Comparison of ENCODE assay signal across 38 mouse cellular contexts in genomic region chr11:98577776-98578175, GRCm38 (mm10). TPM values are rescaled to one million over a fixed set of nuclear protein-coding genes. Genes with fewer than 3 reads are reported as not detected.
DNase-seq lines count a peak whose midpoint lies in the region; ATAC-seq and TF ChIP-seq lines count a peak whose summit lies in the region.
"Had no signal": no experiment of that assay in that cellular context is flagged by ENCODE, and none has a peak within 500 bp of the region (broad histone marks: within the 10 kb centered on the region; RNA-seq: fewer than 3 reads in every experiment).

No protein-coding gene starts in this region.

- ATAC-seq in liver, embryonic 13.5 days (ENCODE audit: low read depth): no peak
- no peak for ATAC-seq in liver, postnatal 0 days
- ATAC-seq in Patski: peak; percentile 41
- ATAC-seq: forebrain, embryonic 13.5 days; inflammation-experienced regulatory T-cells, adult 6 months had no signal

- H3K27ac ChIP-seq in gastrocnemius, adult 2 months: peak overlapping the region; percentile 20; the same call in 1 of the 2 replicates
- peak overlapping the region; percentile 47 for H3K27ac ChIP-seq in liver, embryonic 13.5 days
- no peak overlapping the region for H3K27ac ChIP-seq in liver, postnatal 0 days (ENCODE audit: low read depth)
- peak overlapping the region; percentile 60 for H3K27ac ChIP-seq in brown adipose tissue, adult 24 weeks (replicated peaks; ENCODE audit: low read depth, low read length)
- H3K27ac ChIP-seq: forebrain, embryonic 13.5 days; heart, adult 2 months; hindbrain, embryonic 14.5 days; limb, embryonic 10.5 days; limb, embryonic 15.5 days; stomach, postnatal 0 days had no signal

- no peaks in the 10 kb centered on the region for H3K27me3 ChIP-seq in liver, embryonic 13.5 days
- H3K27me3 ChIP-seq in liver, postnatal 0 days (ENCODE audit: insufficient read depth, low read length): no peaks in the 10 kb centered on the region
- no peaks in the 10 kb centered on the region for H3K27me3 ChIP-seq in Patski
- H3K27me3 ChIP-seq: CH12.LX; forebrain, embryonic 13.5 days; heart, embryonic 12.5 days; limb, embryonic 15.5 days had no signal

- TF ChIP-seq EP300 in liver, postnatal 0 days (IDR thresholded peaks at IDR 0.05; ENCODE audit: low read depth): no peak

- peaks cover 49% of the 10 kb centered on the region for H3K4me1 ChIP-seq in liver, embryonic 13.5 days (replicated peaks)
- peaks cover 27% of the 10 kb centered on the region for H3K4me1 ChIP-seq in liver, postnatal 0 days (ENCODE audit: insufficient read depth)
- H3K4me1 ChIP-seq in brown adipose tissue, adult 24 weeks (ENCODE audit: control insufficient read depth, insufficient read depth, insufficient read length, low read length): peaks cover 26% of the 10 kb centered on the region
- H3K4me1 ChIP-seq: forebrain, embryonic 13.5 days; limb, embryonic 10.5 days; limb, embryonic 15.5 days had no signal

- POLR2A ChIA-PET in Patski (lab: Charles Lee): no interaction called here

- no peak overlapping the region for H3K4me3 ChIP-seq in gastrocnemius, adult 2 months
- no peak overlapping the region for H3K4me3 ChIP-seq in liver, embryonic 13.5 days (replicated peaks)
- H3K4me3 ChIP-seq in liver, postnatal 0 days (ENCODE audit: low read depth, low read length): no peak overlapping the region
- H3K4me3 ChIP-seq in brown adipose tissue, adult 24 weeks (ENCODE audit: insufficient read depth, low read depth, low read length): no peak overlapping the region
- H3K4me3 ChIP-seq: forebrain, embryonic 13.5 days; heart, adult 2 months; heart, embryonic 12.5 days; limb, embryonic 10.5 days; limb, embryonic 15.5 days had no signal

- peak; percentile 51 for DNase-seq in gastrocnemius, adult 2 months
- DNase-seq in gastrocnemius, postnatal 36 days: no peak
- no peak for DNase-seq in liver, embryonic 13.5 days
- no peak for DNase-seq in liver, postnatal 0 days
- DNase-seq in Patski (ENCODE audit: low read depth, low spot score): no peak
- DNase-seq in thymus, postnatal 25 days: no peak
- DNase-seq: cerebellum, adult 8-10 months; cerebellum, postnatal 25 days; heart, adult 2 months; heart, postnatal 4 days; kidney, adult 18-20 months; layer of hippocampus, adult 9-11 months; lung, embryonic 14.5 days; lung, postnatal 14 days; midbrain, embryonic 14.5 days; right cerebral cortex, postnatal 4 days; thymus, adult 18-20 months; thymus, postnatal 36 days had no signal

- H3K36me3 ChIP-seq in liver, embryonic 13.5 days: peaks cover 21% of the 10 kb centered on the region
- peaks cover under 1% of the 10 kb centered on the region for H3K36me3 ChIP-seq in liver, postnatal 0 days (replicated peaks; ENCODE audit: insufficient read depth, low read length)

- in situ Hi-C loops in Patski (cut with MboI; ENCODE audit: low pct_unique_long_range_greater_than_20kb): no loop called here

- no peak overlapping the region for H3K9ac ChIP-seq in liver, embryonic 13.5 days
- H3K9ac ChIP-seq in liver, postnatal 0 days (replicated peaks): no peak overlapping the region
- H3K9ac ChIP-seq: forebrain, embryonic 13.5 days; heart, embryonic 12.5 days; hindbrain, embryonic 14.5 days; limb, embryonic 15.5 days; lung, embryonic 14.5 days had no signal

- no peak for TF ChIP-seq CTCF in gastrocnemius, adult 2 months (IDR thresholded peaks at IDR 0.05)
- TF ChIP-seq CTCF in liver, postnatal 0 days (IDR thresholded peaks at IDR 0.05; ENCODE audit: low read depth): no peak
- no peak for TF ChIP-seq CTCF in Patski (IDR thresholded peaks at IDR 0.05)

- intact Hi-C loops in gastrocnemius, adult 2 months (cut with DNase I): no loop called here
- intact Hi-C loops in gastrocnemius, postnatal 36 days (cut with DNase I): no loop called here

- CTCF ChIA-PET in Patski (lab: Charles Lee): interaction anchor here (1.0 to 1.1 kb wide), 2 partner anchors 24 to 85 kb away, joined by 3 read pairs; no protein-coding TSS in a partner anchor

- no peak overlapping the region for H3K4me2 ChIP-seq in liver, embryonic 13.5 days
- H3K4me2 ChIP-seq in liver, postnatal 0 days (ENCODE audit: low read depth, low read length): no peak overlapping the region
- H3K4me2 ChIP-seq: forebrain, embryonic 13.5 days; heart, embryonic 12.5 days; hindbrain, embryonic 14.5 days; limb, embryonic 15.5 days; lung, embryonic 14.5 days had no signal

- WGBS in liver, embryonic 13.5 days (ENCODE audit: insufficient replicate concordance): 71% methylated on average over 5 of the region's 5 CpGs
- 83% methylated on average over 5 of the region's 5 CpGs for WGBS in liver, postnatal 0 days (ENCODE audit: insufficient replicate concordance)

- no peaks in the 10 kb centered on the region for H3K9me3 ChIP-seq in liver, embryonic 13.5 days (replicated peaks)
- no peaks in the 10 kb centered on the region for H3K9me3 ChIP-seq in liver, postnatal 0 days (ENCODE audit: low read length)
- H3K9me3 ChIP-seq: forebrain, embryonic 13.5 days; heart, embryonic 12.5 days; limb, embryonic 10.5 days; limb, embryonic 15.5 days had no signal

RNA-seq across cellular contexts. Expression of gene Ormdl3, which starts 9.4 kb away (rescaled TPM):
- total RNA-seq in gastrocnemius, adult 2 months (2021): 10 to 100 TPM; 24.5 to 25.7 TPM
- total RNA-seq in gastrocnemius, postnatal 36 days (2021): 10 to 100 TPM; 20.9 to 24.0 TPM
- 41.5 and 41.7 TPM in 2 replicates for polyA plus RNA-seq in liver, embryonic 13.5 days (2015; fragmentation: Nextera tagmentation; extraction: Ambion mirVana)
- 39.3 and 42.0 TPM in 2 replicates for polyA plus RNA-seq in liver, postnatal 0 days (2015; fragmentation: Nextera tagmentation; extraction: Ambion mirVana)
- polyA plus RNA-seq in Patski (2021): 94.8 TPM
- polyA plus RNA-seq in brown adipose tissue, adult 24 weeks (2012; ENCODE audit: insufficient read depth, insufficient read length, missing spikeins): 276 and 329 TPM in 2 replicates

RNA-seq across cellular contexts. Expression of gene Lrrc3c, which starts 20.3 kb away (rescaled TPM):
- total RNA-seq in gastrocnemius, adult 2 months (2021): not detected
- not detected for total RNA-seq in gastrocnemius, postnatal 36 days (2021)
- not detected in 2 replicates for polyA plus RNA-seq in liver, embryonic 13.5 days (2015; fragmentation: Nextera tagmentation; extraction: Ambion mirVana)
- polyA plus RNA-seq in liver, postnatal 0 days (2015; fragmentation: Nextera tagmentation; extraction: Ambion mirVana): not detected in 2 replicates
- polyA plus RNA-seq in Patski (2021): not detected
- polyA plus RNA-seq in brown adipose tissue, adult 24 weeks (2012; ENCODE audit: insufficient read depth, insufficient read length, missing spikeins): not detected in 2 replicates
- total RNA-seq: adrenal gland, postnatal 36 days; CH12.LX; ES-E14; gastrocnemius, postnatal 4 days; heart, adult 2 months; heart, postnatal 4 days; left cerebral cortex, postnatal 10 days; monocyte, adult 5-6 weeks had no signal
- polyA plus RNA-seq: C2C12; embryonic facial prominence, embryonic 11.5 days; forebrain, embryonic 13.5 days; heart, adult 2 months; heart, embryonic 12.5 days; heart, postnatal 0 days; hindbrain, embryonic 14.5 days; inflammation-experienced regulatory T-cells, adult 6 months; kidney, embryonic 16.5 days; limb, embryonic 10.5 days; limb, embryonic 15.5 days; lung, embryonic 14.5 days; midbrain, embryonic 14.5 days; neural tube, embryonic 14.5 days; spleen, adult 2 months; stomach, postnatal 0 days had no signal

RNA-seq across cellular contexts. Expression of gene Zpbp2, which starts 26.9 kb away (rescaled TPM):
- total RNA-seq in gastrocnemius, adult 2 months (2021): not detected
- total RNA-seq in gastrocnemius, postnatal 36 days (2021): not detected
- polyA plus RNA-seq in liver, embryonic 13.5 days (2015; fragmentation: Nextera tagmentation; extraction: Ambion mirVana): 0.45 and 0.58 TPM in 2 replicates
- 0.65 and 1.1 TPM in 2 replicates for polyA plus RNA-seq in liver, postnatal 0 days (2015; fragmentation: Nextera tagmentation; extraction: Ambion mirVana)
- polyA plus RNA-seq in Patski (2021): 0.98 TPM
- polyA plus RNA-seq in brown adipose tissue, adult 24 weeks (2012; ENCODE audit: insufficient read depth, insufficient read length, missing spikeins): 2.2 and 2.3 TPM in 2 replicates
- total RNA-seq: gastrocnemius, postnatal 4 days; heart, adult 2 months; left cerebral cortex, postnatal 10 days had no signal
- polyA plus RNA-seq: C2C12; forebrain, embryonic 13.5 days; heart, adult 2 months; hindbrain, embryonic 14.5 days; midbrain, embryonic 14.5 days; neural tube, embryonic 14.5 days had no signal

RNA-seq across cellular contexts. Expression of gene Ikzf3, which starts 31.9 kb away (rescaled TPM):
- under 1 TPM in 1 of 2 experiments, not detected in 1; 0.22 TPM for total RNA-seq in gastrocnemius, adult 2 months (2021)
- total RNA-seq in gastrocnemius, postnatal 36 days (2021): 1 to 10 TPM in 1 of 2 experiments, not detected in 1; 1.3 TPM
- polyA plus RNA-seq in liver, embryonic 13.5 days (2015; fragmentation: Nextera tagmentation; extraction: Ambion mirVana): 0.06 TPM in 1 of 2 replicates, not detected in the other
- polyA plus RNA-seq in liver, postnatal 0 days (2015; fragmentation: Nextera tagmentation; extraction: Ambion mirVana): 1.2 and 1.3 TPM in 2 replicates
- polyA plus RNA-seq in Patski (2021): not detected
- polyA plus RNA-seq in brown adipose tissue, adult 24 weeks (2012; ENCODE audit: insufficient read depth, insufficient read length, missing spikeins): not detected in 2 replicates
- polyA plus RNA-seq: C2C12; forebrain, embryonic 13.5 days; limb, embryonic 10.5 days; midbrain, embryonic 14.5 days had no signal

RNA-seq across cellular contexts. Expression of gene Gm12355, which starts 47.7 kb away (rescaled TPM):
- 1 to 10 TPM; 4.6 to 5.6 TPM for total RNA-seq in gastrocnemius, adult 2 months (2021)
- 1 to 10 TPM; 3.0 to 4.2 TPM for total RNA-seq in gastrocnemius, postnatal 36 days (2021)
- polyA plus RNA-seq in liver, embryonic 13.5 days (2015; fragmentation: Nextera tagmentation; extraction: Ambion mirVana): 0.53 and 0.90 TPM in 2 replicates
- 0.33 and 0.39 TPM in 2 replicates for polyA plus RNA-seq in liver, postnatal 0 days (2015; fragmentation: Nextera tagmentation; extraction: Ambion mirVana)
- 16.4 TPM for polyA plus RNA-seq in Patski (2021)
- 5.2 and 8.8 TPM in 2 replicates for polyA plus RNA-seq in brown adipose tissue, adult 24 weeks (2012; ENCODE audit: insufficient read depth, insufficient read length, missing spikeins)
- total RNA-seq: monocyte, adult 5-6 weeks had no signal
- polyA plus RNA-seq: heart, adult 2 months; spleen, adult 2 months had no signal
